Mouse (Mus musculus): ENCODE results near the gene Plxnd1. TPM values are rescaled to one million over a fixed set of nuclear protein-coding genes. Genes with fewer than 3 reads are reported as not detected.

Gene Plxnd1
- polyA plus RNA-seq, 1 experiment, result 24.2 TPM

DNA sequence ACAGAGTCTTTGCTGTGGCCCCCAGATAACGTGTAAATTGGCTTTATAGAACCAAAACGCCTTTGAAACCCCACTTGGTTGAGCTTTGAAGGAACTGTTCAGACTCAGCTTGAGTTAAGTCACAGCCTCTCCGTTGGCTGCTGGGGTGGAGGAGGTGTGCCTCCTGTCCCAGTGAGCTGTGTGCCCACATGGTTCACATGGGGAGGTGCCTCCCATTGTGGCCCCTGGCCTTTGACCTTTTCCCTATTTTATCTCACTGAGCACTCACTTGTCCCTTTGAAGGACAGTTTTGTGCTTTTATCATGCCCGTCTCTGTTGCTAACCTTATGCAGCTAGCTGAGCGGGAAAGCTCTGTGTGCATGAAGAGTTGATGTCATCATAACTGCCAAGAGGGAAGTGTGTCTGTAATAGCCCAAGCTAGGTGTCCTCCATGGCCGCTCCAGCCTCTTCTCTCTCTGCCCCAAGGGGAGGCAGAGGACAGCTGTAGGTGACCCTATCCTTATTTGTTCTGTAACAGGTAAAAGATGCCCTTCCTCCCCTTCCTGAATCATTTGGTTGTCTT lies 86.3 kb downstream of the Plxnd1 start:
- Histone ChIP-seq H3K4me3 (replicated peaks; ENCODE audit: insufficient read depth, low read depth, low read length) (no peak overlapping the region), H3K27me3 (ENCODE audit: control insufficient read depth, insufficient read depth, low read length) (no peaks in the 10 kb centered on the region), H3K4me1 (ENCODE audit: control insufficient read depth, insufficient read depth, low read length) (peaks cover 21% of the 10 kb centered on the region), H3K27ac (ENCODE audit: insufficient read depth, low read length) (no peak overlapping the region)
- TF ChIP-seq CTCF (IDR thresholded peaks at IDR 0.05; ENCODE audit: borderline replicate concordance, insufficient read depth, low read depth, low read length), result no peak
- TF ChIP-seq POLR2A (IDR thresholded peaks at IDR 0.05; ENCODE audit: borderline replicate concordance, insufficient read depth, low read length), result no peak
- DNase-seq, result no peak
- 83% methylated on average over 6 of the region's 6 CpGs for WGBS

DNA sequence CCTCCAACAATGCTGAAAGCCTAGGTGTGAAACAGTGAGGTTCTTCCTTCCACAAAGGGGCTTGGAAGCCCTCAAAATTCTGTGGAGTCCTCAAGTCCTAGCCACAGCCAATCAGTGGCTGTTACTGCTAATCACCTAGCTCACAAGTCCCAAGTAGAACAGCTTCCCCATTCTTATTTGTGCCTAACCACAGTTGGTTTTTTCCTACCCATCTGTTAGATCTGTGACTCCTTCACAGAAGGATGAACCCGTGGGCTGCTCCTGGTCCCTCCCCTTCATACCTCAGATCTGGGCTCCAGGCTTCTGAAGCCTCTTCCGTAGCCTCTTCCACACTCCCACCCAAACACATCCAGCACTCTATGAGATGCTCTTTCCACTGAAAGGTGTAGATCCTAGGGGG lies 87.9 kb downstream of the Plxnd1 start:
- no peak for DNase-seq
- no peak for TF ChIP-seq POLR2A (IDR thresholded peaks at IDR 0.05; ENCODE audit: borderline replicate concordance, insufficient read depth, low read length)
- no peak overlapping the region for H3K4me3 ChIP-seq (replicated peaks; ENCODE audit: insufficient read depth, low read depth, low read length)
- H3K27ac ChIP-seq (ENCODE audit: insufficient read depth, low read length), result no peak overlapping the region
- H3K27me3 ChIP-seq (ENCODE audit: control insufficient read depth, insufficient read depth, low read length), result no peaks in the 10 kb centered on the region
- peaks cover 21% of the 10 kb centered on the region for H3K4me1 ChIP-seq (ENCODE audit: control insufficient read depth, insufficient read depth, low read length)
- 60% methylated on average over 2 of the region's 2 CpGs for WGBS

DNA sequence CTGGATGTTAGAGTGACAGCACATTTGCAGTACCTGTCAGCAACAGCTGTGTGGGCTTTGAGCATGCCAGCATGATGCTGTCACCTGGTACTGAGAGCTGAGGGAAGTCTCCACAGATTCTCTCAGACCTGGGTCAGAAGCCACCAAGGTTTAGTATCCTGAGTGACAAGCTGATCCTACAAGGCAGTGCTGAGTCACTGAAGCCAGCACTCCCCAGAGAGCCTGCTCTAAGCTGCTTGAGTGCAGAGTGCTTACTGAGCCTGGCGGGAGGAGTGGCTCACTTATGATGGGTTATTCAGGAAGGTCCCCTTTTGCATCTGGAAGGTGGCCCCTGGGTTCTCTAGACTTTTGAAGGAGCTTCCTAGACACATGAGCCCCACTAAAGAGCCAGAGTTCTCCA lies 88.3 kb downstream of the Plxnd1 start:
- Histone ChIP-seq H3K4me3 (replicated peaks; ENCODE audit: insufficient read depth, low read depth, low read length) (no peak overlapping the region), H3K4me1 (ENCODE audit: control insufficient read depth, insufficient read depth, low read length) (peaks cover 22% of the 10 kb centered on the region), H3K27ac (ENCODE audit: insufficient read depth, low read length) (no peak overlapping the region), H3K27me3 (ENCODE audit: control insufficient read depth, insufficient read depth, low read length) (no peaks in the 10 kb centered on the region)
- WGBS, result 78% methylated on average over 1 of the region's 1 CpGs
- TF ChIP-seq POLR2A (IDR thresholded peaks at IDR 0.05; ENCODE audit: borderline replicate concordance, insufficient read depth, low read length) (no peak), CTCF (IDR thresholded peaks at IDR 0.05; ENCODE audit: borderline replicate concordance, insufficient read depth, low read depth, low read length) (no peak)
- no peak for DNase-seq

DNA sequence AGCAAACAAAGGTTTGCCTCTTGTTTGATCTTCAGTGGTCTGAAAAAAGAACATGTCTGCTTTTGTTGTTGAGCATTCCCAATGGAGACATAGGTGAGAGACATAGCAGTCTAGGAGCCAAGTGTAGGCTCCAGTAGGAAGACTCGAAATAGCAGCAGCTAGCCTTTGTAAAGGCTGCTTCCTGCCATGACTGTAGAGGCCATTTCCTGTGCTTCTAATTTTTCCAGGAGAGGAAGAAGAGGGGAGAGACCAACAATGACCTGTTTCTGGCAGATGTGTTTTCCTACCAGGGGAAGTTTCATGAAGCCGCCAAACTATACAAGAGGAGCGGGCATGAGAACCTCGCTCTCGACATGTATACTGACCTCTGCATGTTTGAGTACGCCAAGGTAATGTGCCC lies 89.2 kb downstream of the Plxnd1 start:
- Histone ChIP-seq H3K27ac (ENCODE audit: insufficient read depth, low read length) (no peak overlapping the region), H3K27me3 (ENCODE audit: control insufficient read depth, insufficient read depth, low read length) (no peaks in the 10 kb centered on the region), H3K4me3 (replicated peaks; ENCODE audit: insufficient read depth, low read depth, low read length) (no peak overlapping the region), H3K4me1 (ENCODE audit: control insufficient read depth, insufficient read depth, low read length) (peaks cover 19% of the 10 kb centered on the region)
- no peak for DNase-seq
- TF ChIP-seq CTCF (IDR thresholded peaks at IDR 0.05; ENCODE audit: borderline replicate concordance, insufficient read depth, low read depth, low read length) (no peak), POLR2A (IDR thresholded peaks at IDR 0.05; ENCODE audit: borderline replicate concordance, insufficient read depth, low read length) (no peak)
- WGBS, result 96% methylated on average over 6 of the region's 6 CpGs

Other genes starting within 250 kb of the Plxnd1 start
- gene Tmem40, start 232.6 kb downstream of the Plxnd1 start, polyA plus RNA-seq (2012; rRNA removed), result 2.7 and 3.5 TPM in 2 replicates
- gene Cand2, start 220.5 kb downstream of the Plxnd1 start, polyA plus RNA-seq (2012; rRNA removed), result 5.1 and 6.7 TPM in 2 replicates
- 680 and 720 TPM in 2 replicates for gene Rpl32, start 186.3 kb downstream of the Plxnd1 start, polyA plus RNA-seq (2012; rRNA removed)
- gene Efcab12, start 156.6 kb downstream of the Plxnd1 start, polyA plus RNA-seq (2012; rRNA removed), result 5.1 and 5.8 TPM in 2 replicates
- gene Mbd4, start 141.6 kb downstream of the Plxnd1 start, polyA plus RNA-seq (2012; rRNA removed), result 9.5 and 10.9 TPM in 2 replicates
- gene Ift122, start 141.5 kb downstream of the Plxnd1 start, polyA plus RNA-seq (2012; rRNA removed), result 22.3 TPM in 2 replicates
- 0.79 and 0.89 TPM in 2 replicates for gene Rho, start 63.3 kb downstream of the Plxnd1 start, polyA plus RNA-seq (2012; rRNA removed)
- not detected in 2 replicates for gene H1foo, start 50.1 kb downstream of the Plxnd1 start, polyA plus RNA-seq (2012; rRNA removed)
- 54.9 and 55.8 TPM in 2 replicates for gene Tmcc1, start 198.5 kb upstream of the Plxnd1 start, polyA plus RNA-seq (2012; rRNA removed)
- 316 and 337 TPM in 2 replicates for gene Washc2, start 213.0 kb upstream of the Plxnd1 start, polyA plus RNA-seq (2012; rRNA removed)

Data from cerebellum, adult 2 months (tissue).